Mouse (Mus musculus): Measurements from ENCODE around the gene Myh11.
"Not testable (repeated sequence)": the region's sequence is repeated elsewhere in the genome, so short reads cannot be mapped to it uniquely, and the experiment has no call there.

- not testable (repeated sequence) for TF ChIP-seq POLR2A (IDR thresholded peaks at IDR 0.05; ENCODE audit: insufficient read depth, low read length); CTCF (IDR thresholded peaks at IDR 0.05; ENCODE audit: low read depth, low read length); EP300 (IDR thresholded peaks at IDR 0.05; ENCODE audit: insufficient read depth, low read depth, low read length)
These were observed 135.5 kb downstream of the Myh11 start for GRCm38 (mm10) chr16:14155638-14156037.

All from ES-Bruce4 (cell line).